Mouse (Mus musculus) CH12.LX (cell line): Measurements from ENCODE around the gene 2200002D01Rik. TPM values are rescaled to one million over a fixed set of nuclear protein-coding genes. Genes with fewer than 3 reads are reported as not detected.
A peak's percentile ranks its signal among the peaks of the same experiment; 100 is the strongest.

Source experiments
- DNase-seq: peaks from one replicate; pipeline ENCODE4 v3.0.0-alpha.2; 2013; ENCODE audit errors: extremely low read depth
- H3K27ac ChIP-seq: 2 replicates; pipeline ENCODE4 v1.5.1; 2012; ENCODE audit warnings: low read depth, mild to moderate bottlenecking, control low read depth, moderate library complexity; ENCODE audit not compliant: insufficient read depth
- H3K27me3 ChIP-seq: replicated peaks from 2 replicates; pipeline ENCODE3; 2012; ENCODE audit warnings: inconsistent platforms
- H3K36me3 ChIP-seq, 2 experiments: replicated peaks in 1 of 2; 2 replicates each; pipeline versions ENCODE3 to v1.6.1; 2012; ENCODE audit warnings: inconsistent platforms in 1 of 2, low read length in 1 of 2, mild to moderate bottlenecking in 1 of 2, mixed read lengths in 1 of 2, moderate library complexity in 1 of 2; ENCODE audit not compliant: control insufficient read depth in 1 of 2, insufficient read depth in 1 of 2
- H3K4me1 ChIP-seq, 2 experiments: 2 replicates each; pipeline ENCODE4 v1.6.1; 2012; ENCODE audit warnings: inconsistent platforms in 1 of 2, moderate library complexity in 1 of 2; ENCODE audit not compliant: insufficient read depth in 2 of 2, control insufficient read depth in 1 of 2
- H3K4me2 ChIP-seq: 2 replicates; pipeline ENCODE4 v1.6.1; 2012; ENCODE audit warnings: low read depth, mild to moderate bottlenecking, control low read depth; ENCODE audit not compliant: poor library complexity, insufficient read depth, severe bottlenecking
- H3K4me3 ChIP-seq, 3 experiments: fragments of 150-350 bp in 1 of 3; sonication (generic) in 1 of 3; replicated peaks in 1 of 3; 2 replicates each; pipeline versions ENCODE3 to v1.5.1; 2011 to 2012; ENCODE audit warnings: low read depth in 2 of 3, low read length in 2 of 3, mild to moderate bottlenecking in 2 of 3, moderate library complexity in 2 of 3, control low read depth in 1 of 3, improper control_type of control experiment in 1 of 3, inconsistent platforms in 1 of 3, mixed read lengths in 1 of 3; ENCODE audit not compliant: poor library complexity in 1 of 3
- H3K79me2 ChIP-seq: replicated peaks from 2 replicates; pipeline ENCODE4 v1.6.1; 2012; ENCODE audit warnings: mild to moderate bottlenecking, moderate library complexity; ENCODE audit not compliant: control insufficient read depth, poor library complexity, insufficient read depth, severe bottlenecking; ENCODE audit errors: extremely low read depth
- H3K9ac ChIP-seq: 2 replicates; pipeline ENCODE4 v1.6.1; 2012; ENCODE audit warnings: low read depth, mild to moderate bottlenecking, control low read depth, moderate library complexity; ENCODE audit not compliant: insufficient read depth
- H3K9me3 ChIP-seq: replicated peaks from 2 replicates; pipeline ENCODE3; 2012; ENCODE audit warnings: low read length, inconsistent platforms, mixed read lengths
- BHLHE40 ChIP-seq: IDR thresholded peaks from 2 replicates; pipeline ENCODE4 v1.6.1; 2011; ENCODE audit warnings: mild to moderate bottlenecking, low read depth, low read length, improper control_type of control experiment
- CHD2 ChIP-seq: IDR thresholded peaks from 2 replicates; pipeline ENCODE4 v1.6.1; 2011; ENCODE audit warnings: low read length, improper control_type of control experiment
- CTCF ChIP-seq, 2 experiments: IDR thresholded peaks in 1 of 2; conservative IDR thresholded peaks in 1 of 2; 2 replicates each; pipeline ENCODE4 v1.5.1; 2011 to 2012; ENCODE audit warnings: low read depth in 2 of 2, low read length in 2 of 2, improper control_type of control experiment in 1 of 2, inconsistent platforms in 1 of 2, mild to moderate bottlenecking in 1 of 2, moderate library complexity in 1 of 2
- E2F4 ChIP-seq: IDR thresholded peaks from 2 replicates; pipeline ENCODE4 v1.6.1; 2011; ENCODE audit warnings: low read depth, low read length, improper control_type of control experiment; ENCODE audit not compliant: insufficient replicate concordance
- ETS1 ChIP-seq: conservative IDR thresholded peaks from 2 replicates; pipeline ENCODE4 v1.6.1; 2012; ENCODE audit warnings: low read depth, mild to moderate bottlenecking, inconsistent platforms, low read length, improper control_type of control experiment, moderate library complexity
- GABPA ChIP-seq: IDR thresholded peaks from 2 replicates; pipeline ENCODE4 v1.6.1; 2012; ENCODE audit warnings: low read depth, low read length, improper control_type of control experiment, inconsistent platforms; ENCODE audit not compliant: insufficient replicate concordance
- KAT2A ChIP-seq: IDR thresholded peaks from 2 replicates; pipeline ENCODE4 v1.6.1; 2012; ENCODE audit warnings: low read length, improper control_type of control experiment, inconsistent platforms; ENCODE audit not compliant: insufficient replicate concordance
- MAFK ChIP-seq: IDR thresholded peaks from 2 replicates; pipeline ENCODE4 v1.6.1; 2011; ENCODE audit warnings: low read length, improper control_type of control experiment; ENCODE audit not compliant: insufficient replicate concordance
- MAZ ChIP-seq: IDR thresholded peaks from 2 replicates; pipeline ENCODE4 v1.6.1; 2012; ENCODE audit warnings: low read depth, mild to moderate bottlenecking, inconsistent platforms, low read length, improper control_type of control experiment, moderate library complexity
- MEF2A ChIP-seq: IDR thresholded peaks from 2 replicates; pipeline ENCODE4 v1.6.1; 2014; ENCODE audit warnings: low read depth, mild to moderate bottlenecking, inconsistent platforms, low read length, improper control_type of control experiment, borderline replicate concordance
- MXI1 ChIP-seq: IDR thresholded peaks from 2 replicates; pipeline ENCODE4 v1.6.1; 2011; ENCODE audit warnings: mild to moderate bottlenecking, low read depth, low read length, improper control_type of control experiment
- MYC ChIP-seq: IDR thresholded peaks from 2 replicates; pipeline ENCODE4 v1.6.1; 2011; ENCODE audit warnings: low read depth, mild to moderate bottlenecking, improper control_type of control experiment, low read length
- NRF1 ChIP-seq: IDR thresholded peaks from 2 replicates; pipeline ENCODE4 v1.6.1; 2014; ENCODE audit warnings: low read depth, mild to moderate bottlenecking, inconsistent platforms, low read length, improper control_type of control experiment, moderate library complexity
- PAX5 ChIP-seq: IDR thresholded peaks from 2 replicates; pipeline ENCODE4 v1.6.1; 2012; ENCODE audit warnings: low read length, inconsistent platforms, mixed read lengths
- POLR2AphosphoS2 ChIP-seq: IDR thresholded peaks from 2 replicates; pipeline ENCODE4 v1.6.1; 2011; ENCODE audit warnings: low read depth, low read length, improper control_type of control experiment
- RAD21 ChIP-seq: IDR thresholded peaks from 2 replicates; pipeline ENCODE4 v1.6.1; 2011; ENCODE audit warnings: low read depth, mild to moderate bottlenecking, low read length, improper control_type of control experiment, moderate library complexity
- SMC3 ChIP-seq: IDR thresholded peaks from 2 replicates; pipeline ENCODE4 v1.6.1; 2011; ENCODE audit warnings: low read depth, low read length, improper control_type of control experiment
- TBP ChIP-seq: conservative IDR thresholded peaks from 2 replicates; pipeline ENCODE4 v1.6.1; 2011; ENCODE audit warnings: low read depth, low read length, improper control_type of control experiment
- UBTF ChIP-seq: IDR thresholded peaks from 2 replicates; pipeline ENCODE4 v1.6.1; 2012; ENCODE audit warnings: low read depth, mild to moderate bottlenecking, inconsistent platforms, low read length, improper control_type of control experiment, moderate library complexity
- USF1 ChIP-seq: IDR thresholded peaks from 2 replicates; pipeline ENCODE4 v1.6.1; 2014; ENCODE audit warnings: low read depth, mild to moderate bottlenecking, inconsistent platforms, low read length, improper control_type of control experiment
- ZMIZ1 ChIP-seq: IDR thresholded peaks from 2 replicates; pipeline ENCODE4 v1.6.1; 2012; ENCODE audit warnings: low read depth, mild to moderate bottlenecking, inconsistent platforms, low read length, improper control_type of control experiment
- ZNF384 ChIP-seq: IDR thresholded peaks from 2 replicates; pipeline ENCODE4 v1.6.1; 2012; ENCODE audit warnings: low read depth, low read length, improper control_type of control experiment, inconsistent platforms
- dilution Hi-C: fragments of 300-500 bp; cut with MboI; formaldehyde crosslinking; loops from 2 replicates; pipeline ENCODE4 v1.14.3; 2020; ENCODE audit warnings: low sequenced_read_pairs; ENCODE audit not compliant: extremely low pct_unique_long_range_greater_than_20kb, extremely low pct_ligation_motif_present
- in situ Hi-C: fragments of 300-500 bp; cut with MboI; formaldehyde crosslinking; loops from 3 replicates; pipeline ENCODE4 v1.14.3; 2019; ENCODE audit warnings: low sequenced_read_pairs, low pct_ligation_motif_present, low pct_unique_long_range_greater_than_20kb, mixed read lengths
- polyA plus RNA-seq: library from polyadenylated mRNA; unstranded; fragments of >175 nt; gene quantifications from 2 replicates; pipeline ENCODE4 v1.2.1, GENCODE M21; 2012; ENCODE audit warnings: low read depth; ENCODE audit not compliant: insufficient read length
- total RNA-seq, 2 experiments: library from RNA; depleted of rRNA; stranded (reverse); fragments of 300-350 nt in 1 of 2; fragments of >200 nt in 1 of 2; gene quantifications; 2 replicates each; pipeline ENCODE4 v1.2.3; 2012 to 2014

Gene 2200002D01Rik
- total and polyA plus RNA-seq, 3 experiments, result 5.8 TPM; not detected in 2

- H3K79me2 ChIP-seq, result no peaks in the 10 kb centered on the region
- H3K36me3 ChIP-seq, result no peaks in the 10 kb centered on the region
- TF ChIP-seq SMC3 (peak; percentile 57), BHLHE40 (peak; percentile 60), MAFK (no peak), CTCF (conservative IDR thresholded peaks at IDR 0.05 in 1 of 2, IDR thresholded peaks at IDR 0.05 in 1 of 2; ENCODE audit: low read depth in 2 of 2, low read length in 2 of 2) (peak; percentile 53 to 72), NRF1 (peak; percentile 42; the same call in 1 of the 2 replicates), E2F4 (no peak), POLR2AphosphoS2 (no peak), ETS1 (no peak), CHD2 (no peak), MAZ (0 out of 2 replicates have a peak, but pooled peaks have one; percentile 33), GABPA (no peak), UBTF (no peak), MXI1 (no peak), RAD21 (peak; percentile 12), ZMIZ1 (no peak), USF1 (no peak)
- H3K9ac ChIP-seq, result no peak within 1 kb of the TSS
- DNase-seq, result peak; percentile 49
- H3K4me1 ChIP-seq, result peaks cover 2 to 34% of the 10 kb centered on the region in 2 experiments
- no peak within 1 kb of the TSS for H3K27ac ChIP-seq
- no peaks in the 10 kb centered on the region for H3K9me3 ChIP-seq
- peaks cover 40% of the 10 kb centered on the region for H3K27me3 ChIP-seq
- H3K4me2 ChIP-seq, result peak within 1 kb of the TSS; percentile 47
- dilution Hi-C loops, result no loop called here
- in situ Hi-C loops, result no loop called here
- peak within 1 kb of the TSS in 2 of 3 experiments; percentile 46 to 48 for H3K4me3 ChIP-seq
Measured at GRCm38 (mm10) chr7:29288942-29289638, 40.8 kb upstream of the 2200002D01Rik start, which contains the start of gene Ppp1r14a. Gene Ppp1r14a, plus strand, starts transcription at chr7:29289308.

DNA sequence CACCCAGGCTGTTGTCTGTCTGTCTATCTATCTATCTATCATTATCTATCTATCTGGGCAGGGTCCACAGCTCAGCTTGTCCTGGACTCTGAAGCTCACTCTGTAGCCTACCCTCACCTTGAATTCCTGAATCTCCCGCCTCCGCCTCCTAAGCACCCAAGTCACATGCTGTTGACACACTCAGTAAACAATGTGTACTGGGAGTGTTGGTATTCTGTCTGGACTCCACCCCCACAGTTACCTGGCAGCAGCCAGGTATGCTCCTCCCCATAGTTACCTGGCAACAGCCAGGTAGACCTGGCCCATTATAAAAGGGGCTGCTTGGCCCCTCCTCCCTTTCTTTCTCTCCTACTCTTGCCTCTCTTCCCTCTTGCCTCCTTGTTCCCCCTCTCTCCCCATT lies 39.8 kb upstream of the 2200002D01Rik start:
- Histone ChIP-seq H3K79me2 (no peaks in the 10 kb centered on the region), H3K4me2 (no peak overlapping the region), H3K27ac (no peak overlapping the region), H3K9ac (no peak overlapping the region), H3K9me3 (no peaks in the 10 kb centered on the region), H3K4me1 (peaks cover 0 to 24% of the 10 kb centered on the region in 2 experiments; a peak in 2 of 4 replicates), H3K27me3 (peaks cover 43% of the 10 kb centered on the region), H3K4me3 (no peak overlapping the region), H3K36me3 (no peaks in the 10 kb centered on the region)
- dilution Hi-C loops (no loop called here), in situ Hi-C loops (no loop called here)
- DNase-seq, result no peak
- TF ChIP-seq SMC3 (no peak), MYC (no peak), KAT2A (no peak), TBP (no peak), ZMIZ1 (no peak), ZNF384 (no peak), MEF2A (no peak), UBTF (no peak), CHD2 (no peak), MXI1 (no peak), PAX5 (no peak)
